In the genomic region with DNA sequence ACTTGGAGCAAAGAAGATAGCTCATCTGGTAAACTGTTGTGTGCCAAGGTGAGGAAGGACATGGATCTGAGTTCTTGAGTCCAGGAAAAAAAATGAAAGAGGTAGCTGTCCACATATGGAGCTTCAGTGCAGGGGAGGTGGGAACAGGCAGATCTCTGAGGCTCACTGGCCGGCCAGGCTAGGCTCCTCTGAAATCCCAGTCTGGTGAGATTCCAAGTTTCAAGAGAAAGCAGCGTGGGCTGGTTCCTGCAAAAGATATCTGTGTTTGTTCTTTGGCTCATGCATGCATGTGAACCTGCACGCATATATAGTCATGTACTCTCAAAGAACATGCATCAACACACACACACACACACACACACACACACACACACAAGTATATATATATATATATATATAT, we compare ENCODE assay signal across 13 mouse cellular contexts.
"Had no signal": no experiment of that assay in that cellular context is flagged by ENCODE, and none has a peak within 500 bp of the region (broad histone marks: within the 10 kb centered on the region; RNA-seq: fewer than 3 reads in every experiment).

No protein-coding gene starts in this region.

- H3K27ac ChIP-seq: kidney, embryonic 15.5 days; limb, embryonic 12.5 days; liver, embryonic 13.5 days; midbrain, embryonic 12.5 days; neural tube, embryonic 13.5 days had no signal

- H3K4me1 ChIP-seq: kidney, embryonic 15.5 days; limb, embryonic 12.5 days; liver, embryonic 13.5 days; midbrain, embryonic 12.5 days; neural tube, embryonic 13.5 days had no signal

- H3K27me3 ChIP-seq: kidney, embryonic 15.5 days; limb, embryonic 12.5 days; liver, embryonic 13.5 days; midbrain, embryonic 12.5 days; neural tube, embryonic 13.5 days had no signal

- H3K4me2 ChIP-seq: kidney, embryonic 15.5 days; limb, embryonic 12.5 days; liver, embryonic 13.5 days; midbrain, embryonic 12.5 days; neural tube, embryonic 13.5 days had no signal

- H3K9ac ChIP-seq: kidney, embryonic 15.5 days; limb, embryonic 12.5 days; liver, embryonic 13.5 days; midbrain, embryonic 12.5 days; neural tube, embryonic 13.5 days had no signal

- ATAC-seq: intestine, embryonic 16.5 days; midbrain, embryonic 16.5 days had no signal

- DNase-seq: kidney, adult 2 months; kidney, postnatal 14 days; liver; liver, embryonic 13.5 days; lung, adult 18-20 months; thymus, adult 18-20 months; thymus, postnatal 14 days had no signal

- H3K9me3 ChIP-seq: kidney, embryonic 15.5 days; limb, embryonic 12.5 days; liver, embryonic 13.5 days; midbrain, embryonic 12.5 days; neural tube, embryonic 13.5 days had no signal

- H3K4me3 ChIP-seq: kidney, embryonic 15.5 days; limb, embryonic 12.5 days; liver, embryonic 13.5 days; midbrain, embryonic 12.5 days; neural tube, embryonic 13.5 days had no signal

- H3K36me3 ChIP-seq: kidney, embryonic 15.5 days; limb, embryonic 12.5 days; liver, embryonic 13.5 days; midbrain, embryonic 12.5 days; neural tube, embryonic 13.5 days had no signal
